Mouse (Mus musculus) layer of hippocampus, adult 2 months (tissue): ENCODE measurements around the gene Sh3bp4. TPM values are rescaled to one million over a fixed set of nuclear protein-coding genes. Genes with fewer than 3 reads are reported as not detected.

Source experiments
- DNase-seq, 2 experiments: peaks; one replicate each; pipeline ENCODE4 v3.0.0; 2022; ENCODE audit warnings: low spot score in 2 of 2
- H3K27ac ChIP-seq: fragments of 200-600 bp; 2 replicates; pipeline ENCODE4 v1.8.1; 2022
- H3K4me3 ChIP-seq: fragments of 200-600 bp; 2 replicates; pipeline ENCODE4 v1.8.1; 2022; ENCODE audit warnings: mild to moderate bottlenecking
- CTCF ChIP-seq: fragments of 200-600 bp; conservative IDR thresholded peaks from 2 replicates; pipeline ENCODE4 v1.8.1; 2022; ENCODE audit warnings: antibody characterized with exemption, mild to moderate bottlenecking, moderate library complexity
- total RNA-seq, 2 experiments: library from RNA; stranded (reverse); gene quantifications; 2 replicates each; pipeline ENCODE4 v1.2.3; 2021

Sh3bp4 gene
- total RNA-seq, 2 experiments from 2014 or later, result 21.9 to 24.8 TPM

DNA sequence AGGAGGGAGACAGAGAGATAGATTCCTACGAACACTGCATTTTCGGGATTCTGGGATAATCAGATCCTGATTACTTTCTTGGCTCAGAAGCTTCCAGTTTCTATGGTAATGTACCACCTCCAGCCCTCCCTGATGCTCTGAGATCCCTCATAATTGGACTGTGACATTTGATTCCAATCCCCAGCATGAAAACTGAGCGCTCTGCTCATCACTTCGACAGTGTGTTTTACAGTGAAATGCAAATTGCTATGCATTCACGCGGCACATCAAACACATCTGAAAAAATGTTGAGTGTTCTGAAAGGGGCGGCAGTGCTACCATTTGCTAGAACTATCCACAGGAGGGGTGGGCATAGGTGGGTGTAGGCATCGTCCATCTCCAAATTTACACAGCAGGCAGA lies 24.8 kb upstream of the Sh3bp4 start:
- DNase-seq, result no peak
- H3K4me3 ChIP-seq, result no peak overlapping the region; the same call in 1 of the 2 replicates
- no peak for TF ChIP-seq CTCF
- no peak overlapping the region; the same call in 1 of the 2 replicates for H3K27ac ChIP-seq

- no peak for DNase-seq
- H3K27ac ChIP-seq, result no peak overlapping the region
- no peak for TF ChIP-seq CTCF
- no peak overlapping the region for H3K4me3 ChIP-seq
Observed at GRCm38 (mm10) chr1:89049506-89049905, 20.7 kb upstream of the Sh3bp4 start.

GRCm38 (mm10) chr1:89056175-89056574 lies 14.0 kb upstream of the Sh3bp4 start:
- DNase-seq, result no peak
- no peak for TF ChIP-seq CTCF
- Histone ChIP-seq H3K27ac (no peak overlapping the region), H3K4me3 (no peak overlapping the region)

DNA sequence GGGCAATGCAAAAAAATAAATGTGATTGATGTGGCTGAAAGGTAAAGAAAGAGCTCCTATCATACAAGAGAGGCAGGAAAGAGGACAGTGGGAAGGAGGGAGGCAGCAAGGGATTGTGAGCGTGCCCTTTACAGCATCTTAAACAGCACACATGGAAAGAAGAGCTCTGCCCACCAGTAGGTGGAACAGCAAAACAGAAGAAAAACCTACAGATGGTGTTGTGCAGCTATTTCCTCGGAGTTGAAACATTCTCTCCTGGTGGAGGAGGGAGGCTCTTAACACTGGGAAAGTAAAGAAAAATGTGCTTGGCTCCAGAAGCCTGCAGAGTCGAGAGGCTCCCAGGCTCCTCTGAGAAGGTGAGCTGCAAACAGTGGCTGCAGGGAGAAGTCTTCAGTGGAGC lies 12.8 kb upstream of the Sh3bp4 start:
- Histone ChIP-seq H3K27ac (peak overlapping the region; percentile 10; the same call in 1 of the 2 replicates), H3K4me3 (no peak overlapping the region)
- TF ChIP-seq CTCF, result no peak; the same call in 1 of the 2 replicates
- peak in 1 of 2 experiments; percentile 68 for DNase-seq

- TF ChIP-seq CTCF, result peak; percentile 57
- H3K27ac ChIP-seq, result 0 out of 2 replicates have a peak overlapping the region, but pooled peaks have one; percentile 10
- H3K4me3 ChIP-seq, result no peak overlapping the region
- DNase-seq, result no peak
Observed at GRCm38 (mm10) chr1:89058011-89058410, 12.2 kb upstream of the Sh3bp4 start.

- Histone ChIP-seq H3K4me3 (no peak overlapping the region), H3K27ac (no peak overlapping the region; the same call in 1 of the 2 replicates)
- no peak for DNase-seq
- no peak for TF ChIP-seq CTCF
Observed at GRCm38 (mm10) chr1:89062977-89063376, 7.2 kb upstream of the Sh3bp4 start.

DNA sequence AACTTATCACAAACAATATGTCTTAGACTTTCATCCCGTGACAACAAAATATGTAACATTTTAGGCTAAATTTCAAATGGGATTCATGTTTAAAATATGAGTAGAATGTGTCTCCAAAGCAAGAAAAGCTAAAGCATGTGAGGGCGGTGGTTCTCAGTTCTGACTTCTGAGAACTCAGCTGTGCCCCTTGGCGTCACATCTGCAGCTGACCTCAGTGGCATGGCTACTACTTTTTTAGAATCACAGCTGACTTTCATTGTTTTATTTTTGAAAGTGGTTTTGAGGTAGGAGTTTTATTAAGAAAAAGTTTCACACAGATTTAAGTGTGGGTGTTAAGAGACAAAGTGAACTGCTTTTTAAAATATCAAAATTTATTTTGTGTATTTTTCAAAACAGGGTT lies 6.4 kb upstream of the Sh3bp4 start:
- Histone ChIP-seq H3K27ac (no peak overlapping the region; the same call in 1 of the 2 replicates), H3K4me3 (no peak overlapping the region)
- DNase-seq, result no peak
- no peak for TF ChIP-seq CTCF

GRCm38 (mm10) chr1:89068812-89069211 lies 1.4 kb upstream of the Sh3bp4 start:
- no peak for TF ChIP-seq CTCF
- H3K4me3 ChIP-seq, result no peak overlapping the region
- no peak overlapping the region; the same call in 1 of the 2 replicates for H3K27ac ChIP-seq

GRCm38 (mm10) chr1:89069479-89070102 lies 624 bp upstream of the Sh3bp4 start:
- Histone ChIP-seq H3K27ac (peak overlapping the region; percentile 88), H3K4me3 (peak overlapping the region; percentile 91)
- DNase-seq, result no peak
- TF ChIP-seq CTCF, result 0 out of 2 replicates have a peak, but pooled peaks have one; percentile 14

More at GRCm38 (mm10) chr1:89068812-89069211, 1.4 kb upstream of the Sh3bp4 start:
- DNase-seq, result no peak

- no peak for TF ChIP-seq CTCF
- peak in 1 of 2 experiments; percentile 23 for DNase-seq
- peak overlapping the region; percentile 91 for H3K4me3 ChIP-seq
- peak overlapping the region; percentile 93 for H3K27ac ChIP-seq
Observed at GRCm38 (mm10) chr1:89070871-89071361, 701 bp downstream of the Sh3bp4 start.

DNA sequence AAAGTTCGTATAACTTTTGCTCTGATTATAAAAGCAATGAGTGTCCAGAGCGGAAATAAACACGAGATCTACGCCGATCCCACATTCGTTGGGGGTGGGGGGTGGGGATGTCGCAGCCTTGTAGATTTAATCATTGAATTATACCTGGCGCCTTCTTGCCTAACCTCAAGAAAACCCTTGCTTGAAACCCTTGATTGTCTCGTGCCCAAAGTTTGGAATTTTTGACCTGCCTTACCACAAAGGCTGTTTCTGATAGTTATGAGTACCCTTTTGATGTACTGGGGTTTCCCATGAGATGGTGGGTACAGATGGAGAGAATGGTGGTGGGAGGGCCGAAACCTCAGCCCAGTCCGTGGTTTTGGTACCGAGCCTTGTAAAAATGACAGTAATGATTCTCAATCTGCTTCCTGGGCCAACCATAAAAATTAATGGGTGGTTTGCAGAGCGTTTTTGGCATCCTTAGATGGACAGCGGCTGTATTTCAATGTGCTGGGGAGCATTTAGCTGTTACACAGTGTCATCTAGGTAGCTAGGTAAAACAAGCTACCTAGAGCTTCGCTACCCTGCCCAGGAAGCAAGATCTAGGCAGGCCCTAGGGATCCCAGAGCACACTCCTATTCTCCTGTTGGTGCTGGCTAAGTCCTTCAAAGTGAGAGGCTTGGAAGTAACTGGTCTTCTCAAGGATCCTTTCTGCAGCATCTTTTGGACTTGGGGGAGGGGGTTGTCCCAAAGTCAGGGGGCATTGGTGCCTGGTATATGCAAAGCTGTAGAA lies 1.3 kb downstream of the Sh3bp4 start:
- Histone ChIP-seq H3K27ac (peak overlapping the region; percentile 93), H3K4me3 (peak overlapping the region; percentile 91)
- DNase-seq, result no peak
- TF ChIP-seq CTCF, result no peak

DNA sequence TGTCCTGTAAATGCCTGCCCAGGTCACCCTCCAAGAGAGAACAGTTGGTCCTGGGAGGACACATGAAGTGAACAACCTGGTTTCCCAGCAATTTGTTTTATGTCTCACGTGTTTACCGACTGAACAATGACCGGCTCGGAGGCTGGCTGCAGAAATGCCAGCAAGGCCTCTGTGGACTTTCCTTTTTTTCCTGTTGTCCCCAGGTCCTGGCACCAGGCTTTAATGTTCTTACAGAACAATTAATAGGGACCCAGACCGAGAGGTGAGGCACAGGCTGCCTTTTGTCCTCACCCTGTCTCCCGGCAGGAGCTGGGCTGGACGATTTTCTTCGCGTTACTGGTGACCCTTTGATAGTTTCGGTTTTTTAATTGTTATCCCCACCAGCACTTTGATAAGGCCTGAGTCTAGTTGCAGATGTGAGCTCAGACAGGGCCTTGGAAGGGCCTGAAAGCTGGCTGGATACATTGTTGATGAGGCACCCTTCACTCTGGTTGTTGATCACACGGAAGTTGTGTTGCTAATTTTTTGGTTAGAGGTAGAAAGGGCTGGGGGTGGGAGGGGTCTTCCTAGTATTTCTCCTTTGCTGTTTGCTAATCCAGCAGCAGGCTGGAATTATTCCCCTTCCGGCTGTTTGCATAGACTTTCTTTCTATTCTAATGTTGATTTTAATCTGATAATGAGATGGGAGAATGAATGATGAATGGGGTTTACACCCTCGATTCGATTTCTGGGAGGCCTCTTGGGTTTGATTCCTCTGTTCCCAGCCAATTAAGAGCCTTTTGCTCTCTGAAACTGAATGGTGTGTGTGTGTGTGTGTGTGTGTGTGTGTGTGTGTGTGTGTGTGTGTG lies 2.2 kb downstream of the Sh3bp4 start:
- Histone ChIP-seq H3K27ac (peak overlapping the region; percentile 93), H3K4me3 (peak overlapping the region; percentile 91)
- DNase-seq, result no peak
- no peak for TF ChIP-seq CTCF
